Mouse (Mus musculus) cerebellum, postnatal 25 days (tissue): ENCODE data around the gene Kdm4b.

Experiments
- DNase-seq, 2 experiments: peaks; one replicate each; pipeline ENCODE4 v3.0.0; 2021; ENCODE audit warnings: mixed read lengths in 2 of 2

Kdm4b gene

DNA sequence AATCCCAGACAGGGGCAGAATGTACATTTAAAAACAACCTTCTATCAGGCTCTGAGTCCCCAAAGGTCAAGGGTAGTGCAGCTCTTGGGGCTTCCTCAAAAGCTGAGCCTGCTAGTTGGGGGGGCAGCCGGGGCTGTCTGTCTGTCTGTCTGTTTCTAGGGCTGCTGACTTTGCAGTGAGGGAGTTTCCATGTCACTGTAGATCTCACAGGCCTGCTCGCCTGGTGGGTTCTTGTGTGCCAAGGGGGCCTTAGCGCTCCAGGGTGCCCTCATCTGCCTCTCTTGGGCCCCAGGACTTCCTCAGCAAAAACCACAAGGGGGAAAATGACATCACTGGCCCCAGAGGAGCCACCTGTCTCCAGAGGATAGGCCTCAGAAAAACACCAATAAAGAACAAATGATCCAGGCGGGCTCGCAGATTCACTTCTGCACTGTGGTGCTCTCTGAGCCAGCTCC, 117.5 kb downstream of the Kdm4b start:
- no peak for DNase-seq

GRCm38 (mm10) chr17:56444771-56445170, 118.9 kb downstream of the Kdm4b start:
- DNase-seq = no peak

GRCm38 (mm10) chr17:56445397-56445796, 119.5 kb downstream of the Kdm4b start:
- DNase-seq = no peak

- DNase-seq = no peak
Observed at GRCm38 (mm10) chr17:56447716-56448115, 121.9 kb downstream of the Kdm4b start.
